Mouse (Mus musculus) lung, postnatal 0 days (tissue): ENCODE results near the gene C130050O18Rik.

Source experiments
- CTCF ChIP-seq: IDR thresholded peaks from 2 replicates; pipeline ENCODE4 v1.5.1; 2016; ENCODE audit warnings: antibody characterized with exemption, mild to moderate bottlenecking
- EP300 ChIP-seq: IDR thresholded peaks from 2 replicates; pipeline ENCODE4 v1.6.1; 2016; ENCODE audit warnings: antibody characterized with exemption, mild to moderate bottlenecking, control low read depth

DNA sequence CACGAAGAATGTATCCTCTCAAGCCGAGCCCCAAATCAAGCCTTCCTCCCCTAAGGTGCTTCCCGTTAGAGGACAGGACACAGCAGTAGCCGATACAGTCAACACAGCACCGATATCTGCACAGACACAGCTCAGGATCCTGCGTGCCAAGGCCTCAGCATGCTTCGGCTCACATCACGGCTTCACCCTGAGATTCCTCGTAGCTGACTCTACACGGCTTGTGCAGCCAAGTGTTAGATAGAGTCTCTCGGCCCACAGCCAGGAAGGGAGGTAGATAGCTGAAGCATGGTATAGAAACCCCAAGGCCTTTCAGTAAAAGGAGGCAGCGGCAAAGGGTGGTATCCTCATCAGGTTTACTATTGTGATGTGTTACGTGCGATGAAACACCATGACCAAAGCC, 5.1 kb upstream of the C130050O18Rik start:
- TF ChIP-seq EP300 (no peak), CTCF (no peak)
